Mouse (Mus musculus) urinary bladder, postnatal 4 days (tissue): ENCODE measurements around the gene Ankle2.

Source experiments
- DNase-seq, 2 experiments: peaks; one replicate each; pipeline ENCODE4 v3.0.0; 2021 to 2022; ENCODE audit warnings: low spot score in 2 of 2

The Ankle2 gene

GRCm38 (mm10) chr5:110284536-110284935, 53.7 kb downstream of the Ankle2 start:
- DNase-seq, result peak in 1 of 2 experiments; percentile 68

GRCm38 (mm10) chr5:110285156-110285555, 54.4 kb downstream of the Ankle2 start:
- DNase-seq, result no peak

- peak; percentile 84 to 95 for DNase-seq
Measured at GRCm38 (mm10) chr5:110285770-110286445, 55.1 kb downstream of the Ankle2 start, which contains the start of the genes Pxmp2 and Pole. Gene Pxmp2 (minus strand): TSS chr5:110286186. Gene Pole (plus strand): TSS chr5:110286306.

DNA sequence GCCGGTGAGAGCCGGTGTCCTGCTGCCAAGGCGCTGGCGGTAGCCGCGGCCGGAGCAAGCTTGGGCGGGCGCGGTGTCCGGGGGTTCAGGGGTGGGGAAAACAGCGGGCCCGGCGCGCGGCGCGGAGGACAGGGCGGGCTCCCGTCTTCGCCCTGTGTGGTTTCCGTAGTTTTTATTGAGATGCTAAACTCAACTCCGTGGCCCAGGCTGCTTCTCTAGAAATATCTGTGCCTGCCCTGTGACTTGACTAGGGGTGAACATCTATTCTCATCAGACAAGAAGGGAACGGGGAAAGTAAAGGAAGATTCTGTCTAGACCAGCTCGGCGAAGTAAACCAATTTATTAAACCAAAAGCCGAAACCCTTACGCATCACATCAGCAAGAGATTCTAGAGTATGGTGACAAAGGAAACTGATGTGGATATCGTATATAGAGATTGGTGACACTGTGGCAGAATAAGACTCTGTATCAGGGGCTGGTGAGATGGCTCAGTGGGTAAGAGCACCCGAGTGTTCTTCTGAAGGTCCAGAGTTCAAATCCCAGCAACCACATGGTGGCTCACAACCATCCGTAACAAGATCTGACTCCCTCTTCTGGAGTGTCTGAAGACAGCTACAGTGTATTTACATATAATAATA, 55.8 kb downstream of the Ankle2 start:
- DNase-seq, result no peak

DNA sequence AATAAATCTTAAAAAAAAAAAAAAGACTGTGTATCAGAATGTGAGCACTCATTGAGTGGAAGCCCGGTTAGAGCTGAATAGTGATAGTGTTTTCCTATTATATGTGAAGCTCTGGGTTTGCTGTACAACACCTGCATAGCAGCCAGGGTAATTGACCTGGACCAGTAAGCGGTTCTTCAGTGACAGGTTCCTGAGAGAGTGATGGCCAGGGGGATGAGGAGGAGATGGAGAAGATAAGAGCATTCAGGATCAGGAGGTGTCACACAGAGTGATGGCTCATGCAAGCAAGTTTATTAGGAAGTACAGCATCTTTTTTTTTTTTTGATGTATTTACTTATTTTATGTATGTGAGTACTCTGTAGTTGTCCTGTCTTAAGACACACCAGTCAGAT, 56.3 kb downstream of the Ankle2 start:
- no peak for DNase-seq

GRCm38 (mm10) chr5:110291649-110292048, 60.8 kb downstream of the Ankle2 start:
- DNase-seq, result no peak

DNA sequence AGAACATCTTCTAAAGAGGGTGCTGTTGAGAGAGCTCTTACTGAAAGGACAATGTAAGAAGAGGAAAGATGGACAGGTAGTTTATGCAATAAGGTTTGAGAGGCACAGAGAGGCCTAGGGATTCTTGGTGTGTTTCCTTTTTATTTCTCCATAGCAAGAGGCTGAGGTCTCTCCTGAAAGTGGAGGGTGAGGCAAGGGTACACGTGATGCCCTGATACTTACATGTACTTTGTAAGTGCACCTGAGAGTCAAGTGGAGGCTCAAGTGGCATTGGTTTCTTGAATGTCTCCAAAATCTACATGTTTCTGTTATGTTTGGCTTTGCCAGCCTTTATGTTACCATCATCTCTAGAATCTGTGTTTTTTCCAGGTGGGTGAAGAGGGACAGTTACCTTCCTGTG, 65.8 kb downstream of the Ankle2 start:
- no peak for DNase-seq

GRCm38 (mm10) chr5:110300591-110300990, 69.8 kb downstream of the Ankle2 start:
- DNase-seq, result no peak
